Mouse (Mus musculus) myocyte (in vitro differentiated cells): ENCODE measurements around the gene Cysrt1.

ENCODE experiments used
- CEBPB ChIP-seq: IDR thresholded peaks from 2 replicates; pipeline ENCODE4 v1.6.1; 2011; ENCODE audit warnings: mild to moderate bottlenecking, moderate library complexity; ENCODE audit not compliant: poor library complexity, insufficient read depth, severe bottlenecking
- TCF3 ChIP-seq: IDR thresholded peaks from one replicate; pipeline ENCODE4 v1.6.1; 2011; ENCODE audit warnings: low read depth, control low read depth; ENCODE audit not compliant: insufficient read length

GRCm38 (mm10) chr2:25203631-25204214, 38.5 kb downstream of the Cysrt1 start:
- no peak for TF ChIP-seq CEBPB
- no peak for TF ChIP-seq TCF3
